Comparison of ENCODE assay signal across 10 mouse cellular contexts in genomic region chr16:49529060-49529459, GRCm38 (mm10).
DNase-seq lines count a peak whose midpoint lies in the region; ATAC-seq and TF ChIP-seq lines count a peak whose summit lies in the region.
"Had no signal": no experiment of that assay in that cellular context is flagged by ENCODE, and none has a peak within 500 bp of the region (broad histone marks: within the 10 kb centered on the region; RNA-seq: fewer than 3 reads in every experiment).

No protein-coding gene starts in this region.

- no peak for ATAC-seq in embryonic facial prominence, embryonic 11.5 days (replicated peaks; ENCODE audit: insufficient number of reproducible peaks, low FRiP score, low TSS enrichment, low read depth)
- no peak for ATAC-seq in liver, postnatal 0 days
- ATAC-seq in liver, embryonic 11.5 days (replicated peaks; ENCODE audit: low FRiP score), result no peak

- WGBS in embryonic facial prominence, embryonic 11.5 days, result 70% methylated on average over 2 of the region's 2 CpGs
- 76% methylated on average over 2 of the region's 2 CpGs for WGBS in embryonic facial prominence, embryonic 10.5 days
- WGBS in liver, postnatal 0 days (ENCODE audit: insufficient replicate concordance), result 58% methylated on average over 2 of the region's 2 CpGs
- 68% methylated on average over 2 of the region's 2 CpGs for WGBS in liver, embryonic 11.5 days

- no peak overlapping the region for H3K27ac ChIP-seq in embryonic facial prominence, embryonic 11.5 days (replicated peaks; ENCODE audit: low read depth, low read length)
- H3K27ac ChIP-seq in embryonic facial prominence, embryonic 10.5 days (replicated peaks), result no peak overlapping the region
- H3K27ac ChIP-seq in liver, postnatal 0 days (ENCODE audit: low read depth), result no peak overlapping the region
- H3K27ac ChIP-seq in liver, embryonic 11.5 days (ENCODE audit: low read depth, low read length), result no peak overlapping the region
- H3K27ac ChIP-seq: heart, embryonic 15.5 days; limb, embryonic 12.5 days had no signal

- no peaks in the 10 kb centered on the region for H3K36me3 ChIP-seq in embryonic facial prominence, embryonic 11.5 days (replicated peaks; ENCODE audit: control insufficient read depth, insufficient read depth, low read depth, low read length)
- no peaks in the 10 kb centered on the region for H3K36me3 ChIP-seq in embryonic facial prominence, embryonic 10.5 days (replicated peaks)
- no peaks in the 10 kb centered on the region for H3K36me3 ChIP-seq in liver, postnatal 0 days (replicated peaks; ENCODE audit: insufficient read depth, low read length)
- no peaks in the 10 kb centered on the region for H3K36me3 ChIP-seq in liver, embryonic 11.5 days (ENCODE audit: control insufficient read depth, insufficient read depth, low read length)
- H3K36me3 ChIP-seq: heart, embryonic 15.5 days; limb, embryonic 12.5 days had no signal

- H3K27me3 ChIP-seq in embryonic facial prominence, embryonic 11.5 days (ENCODE audit: control insufficient read depth, insufficient read depth, low read length), result no peaks in the 10 kb centered on the region
- H3K27me3 ChIP-seq in embryonic facial prominence, embryonic 10.5 days (replicated peaks; ENCODE audit: low read depth, poor library complexity, severe bottlenecking), result no peaks in the 10 kb centered on the region
- H3K27me3 ChIP-seq in liver, postnatal 0 days (ENCODE audit: insufficient read depth, low read length), result no peaks in the 10 kb centered on the region
- no peaks in the 10 kb centered on the region for H3K27me3 ChIP-seq in liver, embryonic 11.5 days (replicated peaks; ENCODE audit: control insufficient read depth, insufficient read depth, low read length)
- H3K27me3 ChIP-seq: heart, embryonic 15.5 days; limb, embryonic 12.5 days had no signal

- no peak overlapping the region for H3K9ac ChIP-seq in embryonic facial prominence, embryonic 11.5 days (replicated peaks; ENCODE audit: low read length)
- no peak overlapping the region for H3K9ac ChIP-seq in liver, postnatal 0 days (replicated peaks)
- no peak overlapping the region for H3K9ac ChIP-seq in liver, embryonic 11.5 days (ENCODE audit: low read depth, low read length)
- H3K9ac ChIP-seq: heart, embryonic 15.5 days; limb, embryonic 12.5 days had no signal

- no peak overlapping the region for H3K4me3 ChIP-seq in embryonic facial prominence, embryonic 11.5 days (ENCODE audit: low read depth, low read length)
- H3K4me3 ChIP-seq in embryonic facial prominence, embryonic 10.5 days, result no peak overlapping the region
- H3K4me3 ChIP-seq in liver, postnatal 0 days (ENCODE audit: low read depth, low read length), result no peak overlapping the region
- no peak overlapping the region for H3K4me3 ChIP-seq in liver, embryonic 11.5 days (ENCODE audit: low read depth, low read length)
- H3K4me3 ChIP-seq: heart, embryonic 15.5 days; limb, embryonic 12.5 days had no signal

- no peaks in the 10 kb centered on the region for H3K9me3 ChIP-seq in embryonic facial prominence, embryonic 11.5 days (replicated peaks; ENCODE audit: control insufficient read depth, low read length)
- no peaks in the 10 kb centered on the region for H3K9me3 ChIP-seq in embryonic facial prominence, embryonic 10.5 days
- H3K9me3 ChIP-seq in liver, postnatal 0 days (ENCODE audit: low read length), result no peaks in the 10 kb centered on the region
- H3K9me3 ChIP-seq in liver, embryonic 11.5 days (ENCODE audit: control insufficient read depth, low read length), result no peaks in the 10 kb centered on the region
- H3K9me3 ChIP-seq: heart, embryonic 15.5 days; limb, embryonic 12.5 days had no signal

- no peaks in the 10 kb centered on the region for H3K4me1 ChIP-seq in embryonic facial prominence, embryonic 11.5 days (ENCODE audit: control insufficient read depth, insufficient read depth, low read length)
- peaks cover 7% of the 10 kb centered on the region; the same call in 1 of the 2 replicates for H3K4me1 ChIP-seq in embryonic facial prominence, embryonic 10.5 days
- no peaks in the 10 kb centered on the region for H3K4me1 ChIP-seq in liver, postnatal 0 days (ENCODE audit: insufficient read depth)
- no peaks in the 10 kb centered on the region for H3K4me1 ChIP-seq in liver, embryonic 11.5 days (replicated peaks; ENCODE audit: control insufficient read depth, insufficient read depth, low read length)

- no peak overlapping the region for H3K4me2 ChIP-seq in embryonic facial prominence, embryonic 11.5 days (ENCODE audit: low read depth, low read length)
- no peak overlapping the region for H3K4me2 ChIP-seq in liver, postnatal 0 days (ENCODE audit: low read depth, low read length)
- H3K4me2 ChIP-seq in liver, embryonic 11.5 days, result no peak overlapping the region
- H3K4me2 ChIP-seq: heart, embryonic 15.5 days; limb, embryonic 12.5 days had no signal

- TF ChIP-seq CTCF in liver, postnatal 0 days (IDR thresholded peaks at IDR 0.05; ENCODE audit: low read depth), result peak; percentile 60

- DNase-seq in embryonic facial prominence, embryonic 11.5 days (ENCODE audit: low spot score), result peak; percentile 53
- no peak for DNase-seq in embryonic facial prominence, embryonic 10.5 days (ENCODE audit: low spot score)
- DNase-seq in liver, postnatal 0 days, result no peak
- DNase-seq in liver, embryonic 11.5 days (ENCODE audit: low spot score), result no peak
- DNase-seq in brain, adult 2 months (ENCODE audit: low read depth, low spot score), result peak; percentile 75
- peak; percentile 50 for DNase-seq in naive thymus-derived CD4-positive, alpha-beta T cell, adult 2 months (ENCODE audit: low read depth)
- DNase-seq in T-cell, adult 2 months (ENCODE audit: low spot score), result no peak
- no peak for DNase-seq in gastrocnemius, postnatal 10 days

- TF ChIP-seq EP300 in liver, postnatal 0 days (IDR thresholded peaks at IDR 0.05; ENCODE audit: low read depth), result no peak

Comparison
In these comparisons a context has a peak if more than half of its experiments do, and no peak if none do; other contexts are left out.
1. DNase-seq: peak in embryonic facial prominence, embryonic 11.5 days (single experiment), brain, adult 2 months (single experiment) and naive thymus-derived CD4-positive, alpha-beta T cell, adult 2 months (single experiment); none in embryonic facial prominence, embryonic 10.5 days (single experiment), liver, postnatal 0 days (single experiment), liver, embryonic 11.5 days (single experiment), T-cell, adult 2 months (single experiment) and gastrocnemius, postnatal 10 days (single experiment).